ENCODE assay signal across 8 mouse cellular contexts in the genomic region with DNA sequence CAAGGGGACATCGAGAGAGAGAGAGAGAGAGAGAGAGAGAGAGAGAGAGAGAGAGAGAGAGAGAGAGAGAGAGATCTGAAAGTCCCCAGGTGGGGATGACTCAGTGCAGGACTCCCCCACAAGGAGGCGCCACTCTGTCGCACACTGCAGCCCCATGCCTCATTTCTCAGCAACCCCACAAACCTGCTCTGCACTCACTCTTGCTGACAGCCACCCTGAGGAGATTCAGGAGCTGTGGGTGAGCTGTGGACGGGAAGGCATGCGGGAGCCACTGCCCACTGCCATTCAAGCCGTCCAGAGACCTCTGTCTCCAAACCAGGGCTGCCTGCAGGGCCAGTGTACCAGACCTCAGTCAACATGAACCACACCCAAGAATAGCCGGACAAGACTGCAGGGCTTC. TPM values are rescaled to one million over a fixed set of nuclear protein-coding genes. Genes with fewer than 3 reads are reported as not detected.
A peak's percentile ranks its signal among the peaks of the same experiment; 100 is the strongest.
DNase-seq lines count a peak whose midpoint lies in the region; ATAC-seq and TF ChIP-seq lines count a peak whose summit lies in the region.

No protein-coding gene starts in this region.

- no peak overlapping the region for H3K9ac ChIP-seq in forebrain, embryonic 11.5 days (ENCODE audit: low read length)
- H3K9ac ChIP-seq in limb, embryonic 11.5 days (ENCODE audit: low read length) = no peak overlapping the region
- peak overlapping the region; percentile 52; the same call in 1 of the 2 replicates for H3K9ac ChIP-seq in stomach, embryonic 16.5 days (ENCODE audit: low read length)

- ATAC-seq in forebrain, embryonic 11.5 days (replicated peaks; ENCODE audit: low FRiP score) = no peak
- ATAC-seq in erythroid progenitor cell, adult 5-6 weeks (replicated peaks; ENCODE audit: low FRiP score, poor library complexity, severe bottlenecking) = 0 out of 2 replicates have a peak, but pooled peaks have one; percentile 21
- ATAC-seq in limb, embryonic 11.5 days (ENCODE audit: insufficient number of reproducible peaks, low FRiP score, low TSS enrichment, low read depth) = no peak
- no peak; the same call in 1 of the 2 replicates for ATAC-seq in stomach, embryonic 16.5 days (ENCODE audit: insufficient read depth, low FRiP score)

- no peaks in the 10 kb centered on the region for H3K4me1 ChIP-seq in forebrain, embryonic 11.5 days (replicated peaks; ENCODE audit: control insufficient read depth, insufficient read depth, low read length)
- H3K4me1 ChIP-seq in forebrain, embryonic 10.5 days = peaks cover 17% of the 10 kb centered on the region
- peaks cover 4% of the 10 kb centered on the region; the same call in 1 of the 2 replicates for H3K4me1 ChIP-seq in spleen, adult 2 months (ENCODE audit: control insufficient read depth, insufficient read depth, insufficient read length)
- no peaks in the 10 kb centered on the region for H3K4me1 ChIP-seq in limb, embryonic 11.5 days (ENCODE audit: control insufficient read depth, insufficient read depth, low read length)
- H3K4me1 ChIP-seq in stomach, embryonic 16.5 days (ENCODE audit: control insufficient read depth, insufficient read depth, low read length) = peaks cover 35% of the 10 kb centered on the region

- peak; percentile 77 for TF ChIP-seq CTCF in spleen, adult 2 months (IDR thresholded peaks at IDR 0.05; ENCODE audit: extremely low read depth, insufficient read depth, insufficient read length, insufficient replicate concordance)

- H3K4me3 ChIP-seq in forebrain, embryonic 11.5 days (ENCODE audit: low read depth, low read length) = no peak overlapping the region
- H3K4me3 ChIP-seq in forebrain, embryonic 10.5 days = no peak overlapping the region
- H3K4me3 ChIP-seq in spleen, adult 2 months (ENCODE audit: extremely low read depth, insufficient read depth, insufficient read length) = no peak overlapping the region
- no peak overlapping the region for H3K4me3 ChIP-seq in limb, embryonic 11.5 days (ENCODE audit: low read depth, low read length)
- H3K4me3 ChIP-seq in stomach, embryonic 16.5 days (replicated peaks; ENCODE audit: low read length) = no peak overlapping the region

- no peak overlapping the region for H3K27ac ChIP-seq in forebrain, embryonic 11.5 days (ENCODE audit: low read depth, low read length)
- H3K27ac ChIP-seq in forebrain, embryonic 10.5 days = no peak overlapping the region
- no peak overlapping the region for H3K27ac ChIP-seq in spleen, adult 2 months (ENCODE audit: insufficient read depth, low read length)
- H3K27ac ChIP-seq in limb, embryonic 11.5 days (replicated peaks; ENCODE audit: low read depth, low read length) = no peak overlapping the region
- H3K27ac ChIP-seq in stomach, embryonic 16.5 days (ENCODE audit: low read length) = no peak overlapping the region

- WGBS in forebrain, embryonic 11.5 days = 29% methylated on average over 7 of the region's 7 CpGs
- WGBS in forebrain, embryonic 10.5 days = 33% methylated on average over 7 of the region's 7 CpGs
- 49% methylated on average over 7 of the region's 7 CpGs for WGBS in spleen, adult 2 months
- 21% methylated on average over 6 of the region's 7 CpGs for WGBS in limb, embryonic 11.5 days
- WGBS in stomach, embryonic 16.5 days = 24% methylated on average over 7 of the region's 7 CpGs

- DNase-seq in forebrain, embryonic 11.5 days (ENCODE audit: low spot score) = peak; percentile 69
- DNase-seq in forebrain, embryonic 10.5 days (ENCODE audit: extremely low spot score, low spot score) = no peak
- DNase-seq in spleen, adult 2 months (ENCODE audit: low read depth in 1 of 2, low spot score in 2 of 2) = peak; percentile 14 to 46
- no peak for DNase-seq in spleen, adult 12 weeks (ENCODE audit: low spot score)
- DNase-seq in limb, embryonic 11.5 days (ENCODE audit: low spot score) = peak; percentile 64
- no peak for DNase-seq in right cerebral cortex, postnatal 36 days (ENCODE audit: low spot score in 2 of 2)

- no peaks in the 10 kb centered on the region for H3K27me3 ChIP-seq in forebrain, embryonic 11.5 days (ENCODE audit: control insufficient read depth, insufficient read depth, low read length)
- H3K27me3 ChIP-seq in forebrain, embryonic 10.5 days (ENCODE audit: poor library complexity, severe bottlenecking) = no peaks in the 10 kb centered on the region
- no peaks in the 10 kb centered on the region for H3K27me3 ChIP-seq in spleen, adult 2 months (ENCODE audit: control insufficient read depth, insufficient read depth, low read length)
- no peaks in the 10 kb centered on the region for H3K27me3 ChIP-seq in limb, embryonic 11.5 days (ENCODE audit: control insufficient read depth, insufficient read depth, low read length)
- H3K27me3 ChIP-seq in stomach, embryonic 16.5 days (ENCODE audit: control insufficient read depth, insufficient read depth, low read length) = no peaks in the 10 kb centered on the region

- H3K36me3 ChIP-seq in forebrain, embryonic 11.5 days (ENCODE audit: control insufficient read depth, insufficient read depth, low read length) = no peaks in the 10 kb centered on the region
- H3K36me3 ChIP-seq in forebrain, embryonic 10.5 days (replicated peaks) = no peaks in the 10 kb centered on the region
- H3K36me3 ChIP-seq in spleen, adult 2 months (ENCODE audit: control insufficient read depth, insufficient read depth, low read length) = no peaks in the 10 kb centered on the region
- H3K36me3 ChIP-seq in limb, embryonic 11.5 days (ENCODE audit: control insufficient read depth, insufficient read depth, low read length) = no peaks in the 10 kb centered on the region
- no peaks in the 10 kb centered on the region for H3K36me3 ChIP-seq in stomach, embryonic 16.5 days (ENCODE audit: control insufficient read depth, insufficient read depth, low read length)

- TF ChIP-seq POLR2A in spleen, adult 2 months (IDR thresholded peaks at IDR 0.05; ENCODE audit: low read depth, low read length) = no peak

- no peak overlapping the region for H3K4me2 ChIP-seq in forebrain, embryonic 11.5 days (ENCODE audit: low read depth, low read length, severe bottlenecking)
- no peak overlapping the region for H3K4me2 ChIP-seq in limb, embryonic 11.5 days (ENCODE audit: low read depth, severe bottlenecking)
- H3K4me2 ChIP-seq in stomach, embryonic 16.5 days (ENCODE audit: low read depth, low read length) = 0 out of 2 replicates have a peak overlapping the region, but pooled peaks have one; percentile 13

- no peaks in the 10 kb centered on the region for H3K9me3 ChIP-seq in forebrain, embryonic 11.5 days (ENCODE audit: control insufficient read depth, low read length)
- H3K9me3 ChIP-seq in forebrain, embryonic 10.5 days = no peaks in the 10 kb centered on the region
- no peaks in the 10 kb centered on the region for H3K9me3 ChIP-seq in limb, embryonic 11.5 days (ENCODE audit: control insufficient read depth, low read length)
- H3K9me3 ChIP-seq in stomach, embryonic 16.5 days (replicated peaks; ENCODE audit: control insufficient read depth, low read length) = no peaks in the 10 kb centered on the region

RNA-seq across cellular contexts. Expression of gene Ripor3, which starts 23.7 kb away (rescaled TPM):
- polyA plus RNA-seq in forebrain, embryonic 11.5 days (2014; fragmentation: Nextera tagmentation; extraction: Ambion mirVana) = 0.72 and 1.00 TPM in 2 replicates
- polyA plus RNA-seq in forebrain, embryonic 10.5 days (2016; fragmentation: Nextera tagmentation; extraction: Ambion mirVana) = 0.59 and 0.93 TPM in 2 replicates
- polyA plus RNA-seq in spleen, adult 2 months (2012; rRNA removed) = 5.3 and 6.7 TPM in 2 replicates
- total RNA-seq in erythroid progenitor cell, adult 5-6 weeks (2015; ENCODE audit: low replicate concordance) = not detected in 2 replicates
- total RNA-seq in erythroid progenitor cell, adult 5-6 weeks (2017; ENCODE audit: low replicate concordance) = 0.45 TPM in 1 of 2 replicates, not detected in the other
- polyA plus RNA-seq in limb, embryonic 11.5 days (2014; fragmentation: Nextera tagmentation; extraction: Ambion mirVana) = 0.54 and 0.55 TPM in 2 replicates
- polyA plus RNA-seq in stomach, embryonic 16.5 days (2015; fragmentation: Nextera tagmentation; extraction: Ambion mirVana) = 3.5 and 3.6 TPM in 2 replicates

RNA-seq across cellular contexts. Expression of gene Ptpn1, which starts 54.9 kb away (rescaled TPM):
- 73.0 and 80.0 TPM in 2 replicates for polyA plus RNA-seq in forebrain, embryonic 11.5 days (2014; fragmentation: Nextera tagmentation; extraction: Ambion mirVana)
- 66.0 and 66.4 TPM in 2 replicates for polyA plus RNA-seq in forebrain, embryonic 10.5 days (2016; fragmentation: Nextera tagmentation; extraction: Ambion mirVana)
- 83.8 and 110 TPM in 2 replicates for polyA plus RNA-seq in spleen, adult 2 months (2012; rRNA removed)
- total RNA-seq in erythroid progenitor cell, adult 5-6 weeks (2015; ENCODE audit: low replicate concordance) = 5.0 and 6.1 TPM in 2 replicates
- 4.3 and 13.9 TPM in 2 replicates for total RNA-seq in erythroid progenitor cell, adult 5-6 weeks (2017; ENCODE audit: low replicate concordance)
- polyA plus RNA-seq in limb, embryonic 11.5 days (2014; fragmentation: Nextera tagmentation; extraction: Ambion mirVana) = 57.4 and 61.2 TPM in 2 replicates
- 49.5 and 51.3 TPM in 2 replicates for polyA plus RNA-seq in stomach, embryonic 16.5 days (2015; fragmentation: Nextera tagmentation; extraction: Ambion mirVana)

Comparison
In these comparisons a context has a peak if more than half of its experiments do, and no peak if none do; other contexts are left out.
1. DNase-seq: peak in forebrain, embryonic 11.5 days (single experiment), spleen, adult 2 months (2 of 2) and limb, embryonic 11.5 days (single experiment); none in forebrain, embryonic 10.5 days (single experiment), spleen, adult 12 weeks (single experiment) and right cerebral cortex, postnatal 36 days (0 of 2).